Mouse (Mus musculus): Measurements from ENCODE around the gene Tm7sf3.

Tm7sf3 gene

GRCm38 (mm10) chr6:146653197-146653596 lies 10.6 kb upstream of the Tm7sf3 start:
- DNase-seq: no peak

GRCm38 (mm10) chr6:146651431-146651830 lies 8.8 kb upstream of the Tm7sf3 start:
- no peak for DNase-seq

DNA sequence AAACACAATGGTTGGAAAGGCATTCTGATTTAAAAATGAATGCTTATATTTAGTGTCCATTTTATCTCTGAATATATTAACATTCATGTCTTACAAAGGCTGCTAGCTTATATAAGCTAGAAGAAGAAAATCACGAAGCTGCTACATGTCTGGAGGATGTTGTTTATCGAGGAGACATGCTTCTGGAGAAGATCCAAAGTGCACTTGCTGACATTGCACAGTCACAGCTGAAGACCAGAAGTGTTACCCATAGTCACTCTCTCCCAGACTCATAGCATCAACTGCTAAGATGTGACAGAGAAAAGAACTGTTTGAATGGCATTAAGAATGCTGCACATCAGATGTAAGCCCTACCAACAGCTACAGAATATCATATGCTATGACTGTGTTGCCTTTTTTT lies 7.4 kb upstream of the Tm7sf3 start:
- DNase-seq: no peak

DNA sequence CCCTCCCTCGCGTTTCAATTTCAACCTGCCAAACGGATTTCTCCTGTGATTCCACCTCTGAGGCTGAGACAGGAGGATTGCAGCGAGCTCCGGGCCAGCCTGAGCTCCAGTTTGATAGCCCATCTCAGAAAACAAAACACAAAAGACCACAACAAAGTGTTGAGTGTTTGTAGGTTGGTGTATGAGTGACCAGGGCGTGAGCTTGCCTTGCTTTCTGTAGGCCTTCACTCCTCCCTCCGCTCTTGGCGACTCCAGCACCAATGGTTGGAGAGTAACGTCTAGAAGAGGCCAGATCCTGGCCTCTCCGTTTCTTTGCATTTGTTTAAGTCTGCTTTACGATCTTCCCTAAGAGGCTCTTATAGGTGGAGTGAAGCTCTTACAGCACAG lies 553 bp upstream of the Tm7sf3 start:
- DNase-seq: peak; percentile 60

DNA sequence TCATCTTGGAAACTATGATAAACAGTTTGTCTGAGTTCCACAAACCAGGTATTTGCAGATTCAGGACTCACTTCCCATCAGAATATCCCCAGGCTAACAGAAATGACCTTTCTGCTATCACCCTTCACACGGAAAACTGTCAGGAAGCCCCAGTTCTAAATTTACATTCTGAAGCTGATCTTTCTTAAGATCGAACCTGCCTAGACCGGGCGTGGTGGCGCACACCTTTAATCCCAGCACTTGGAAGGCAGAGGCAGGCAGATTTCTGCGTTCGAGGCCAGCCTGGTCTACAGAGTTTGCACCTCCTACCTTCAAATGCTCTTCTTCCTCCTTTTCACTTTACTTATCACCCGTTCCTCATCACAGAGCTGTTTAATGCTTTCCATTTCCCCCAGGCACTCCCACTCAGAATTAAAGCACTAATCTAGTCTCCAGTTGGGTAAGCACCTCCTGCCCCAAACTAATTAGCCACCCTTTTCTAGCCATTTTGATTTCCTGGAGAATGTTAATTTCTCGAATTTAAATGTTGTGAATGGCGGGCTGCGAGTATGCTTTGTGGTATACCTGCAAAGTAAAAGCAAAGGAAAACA lies 908 bp downstream of the Tm7sf3 start:
- no peak for DNase-seq

DNA sequence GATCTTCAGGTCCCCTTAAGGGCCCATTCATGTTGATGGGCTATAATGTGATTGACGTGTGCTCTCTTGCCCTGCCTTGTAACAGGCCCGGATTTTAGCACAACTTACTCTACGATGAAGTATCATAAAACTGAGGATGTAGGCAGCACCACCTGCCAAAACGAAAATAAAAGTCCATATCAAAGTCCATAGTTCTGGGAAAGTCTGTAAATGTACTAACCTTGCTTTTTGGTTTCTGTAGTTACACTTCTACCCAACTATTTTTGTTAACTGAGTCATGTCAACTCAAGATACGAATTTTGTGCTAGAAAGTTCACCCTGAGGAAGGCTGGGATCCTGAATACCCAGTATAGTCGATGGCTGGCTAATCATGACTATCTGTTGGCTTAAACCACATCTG lies 1.6 kb downstream of the Tm7sf3 start:
- no peak for DNase-seq

GRCm38 (mm10) chr6:146640068-146640965 lies 2.3 kb downstream of the Tm7sf3 start:
- DNase-seq: no peak

DNA sequence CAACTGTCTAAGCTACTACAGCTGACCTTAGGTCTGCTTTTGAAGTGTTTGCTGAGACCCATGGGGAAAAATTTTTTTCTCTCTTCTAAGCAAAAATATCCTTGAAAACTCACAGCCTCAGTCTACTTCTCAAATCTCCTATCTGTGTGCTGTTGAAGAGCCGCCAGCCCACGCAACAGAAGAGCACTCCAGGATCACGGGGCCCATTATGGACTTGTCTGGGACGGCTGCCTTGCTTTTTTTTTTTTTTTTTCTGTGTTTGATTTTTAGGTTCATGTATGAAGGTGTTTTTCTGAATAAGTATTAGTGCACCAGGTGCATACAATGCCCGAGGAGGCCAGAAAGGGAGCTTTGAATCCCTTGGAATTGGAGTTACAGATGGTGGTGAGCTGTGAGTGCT lies 6.1 kb downstream of the Tm7sf3 start:
- DNase-seq: no peak

GRCm38 (mm10) chr6:146634759-146635606 lies 7.6 kb downstream of the Tm7sf3 start:
- no peak for DNase-seq

- DNase-seq: peak; percentile 89
Measured at GRCm38 (mm10) chr6:146634015-146634722, 8.5 kb downstream of the Tm7sf3 start.

- DNase-seq: peak; percentile 59
Measured at GRCm38 (mm10) chr6:146633629-146634014, 9.0 kb downstream of the Tm7sf3 start.

DNA sequence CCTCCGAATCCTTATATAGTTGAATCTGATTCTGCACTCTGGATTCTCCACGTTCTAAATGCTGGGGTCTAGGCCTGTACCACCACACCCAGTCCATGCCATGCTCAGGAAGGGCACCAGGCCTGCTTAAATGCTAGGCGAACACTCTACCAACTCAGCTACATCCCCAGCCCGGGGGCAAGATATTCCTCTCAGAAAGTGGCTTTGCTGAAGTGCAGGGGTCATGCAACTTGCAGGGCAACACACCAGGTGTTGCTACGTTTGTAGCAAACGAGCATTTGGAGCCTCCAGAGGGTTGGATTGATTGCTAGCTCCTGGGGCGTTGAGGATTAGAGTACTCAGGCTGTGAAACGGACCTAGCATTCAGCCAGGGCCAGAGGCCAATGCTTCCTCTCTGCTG lies 9.5 kb downstream of the Tm7sf3 start:
- no peak for DNase-seq

DNA sequence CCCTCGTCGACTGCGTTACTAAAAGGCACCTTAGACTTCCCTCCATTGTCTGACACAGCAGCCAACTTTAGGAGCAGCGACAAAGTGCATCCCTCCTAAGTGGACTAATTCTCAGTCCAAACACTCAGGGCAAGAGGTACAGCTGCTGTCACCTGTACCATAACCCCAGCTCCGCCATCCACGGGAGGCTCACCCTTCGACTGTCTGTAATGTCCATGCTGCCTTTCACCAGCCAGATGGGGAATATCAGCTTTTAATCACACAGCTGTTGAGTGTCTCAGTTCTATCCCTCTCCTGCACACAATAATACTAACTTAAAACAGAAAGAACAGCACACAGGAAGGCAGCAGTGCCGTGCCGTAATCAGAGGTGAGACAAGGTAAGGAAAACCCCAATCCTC lies 10.2 kb downstream of the Tm7sf3 start:
- no peak for DNase-seq

- DNase-seq: no peak
Measured at GRCm38 (mm10) chr6:146631847-146632246, 10.8 kb downstream of the Tm7sf3 start.

DNA sequence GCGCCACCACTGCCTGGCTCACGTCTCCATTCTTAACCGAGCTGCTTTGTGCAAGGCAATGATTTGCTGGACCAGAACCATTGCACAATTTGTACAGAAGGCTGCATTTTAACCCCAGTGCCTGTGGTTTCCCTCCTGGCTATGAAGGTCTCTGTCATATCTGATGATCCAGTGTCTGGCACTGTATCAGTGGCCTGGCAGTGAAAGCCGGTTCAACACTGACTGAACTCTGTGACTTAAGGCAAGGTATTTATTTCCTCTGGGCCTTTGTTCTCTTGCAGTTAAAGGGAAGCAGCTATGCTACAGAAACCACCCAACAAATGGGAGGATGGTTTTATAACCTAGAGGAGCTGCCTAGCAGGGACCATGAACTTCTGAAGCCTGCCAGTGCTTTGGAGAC lies 11.7 kb downstream of the Tm7sf3 start:
- DNase-seq: peak; percentile 57

GRCm38 (mm10) chr6:146629781-146630756 lies 12.6 kb downstream of the Tm7sf3 start:
- peak; percentile 90 for DNase-seq

- no peak for DNase-seq
Measured at GRCm38 (mm10) chr6:146628123-146628522, 14.5 kb downstream of the Tm7sf3 start.

GRCm38 (mm10) chr6:146616670-146617069 lies 26.0 kb downstream of the Tm7sf3 start:
- DNase-seq: no peak

GRCm38 (mm10) chr6:146615891-146616290 lies 26.7 kb downstream of the Tm7sf3 start:
- DNase-seq: no peak

GRCm38 (mm10) chr6:146614541-146614940 lies 28.1 kb downstream of the Tm7sf3 start:
- DNase-seq: peak; percentile 86

- DNase-seq: no peak
Measured at GRCm38 (mm10) chr6:146613907-146614306, 28.7 kb downstream of the Tm7sf3 start.

GRCm38 (mm10) chr6:146612736-146613135 lies 29.9 kb downstream of the Tm7sf3 start:
- no peak for DNase-seq

Measured in liver (tissue).